Mouse (Mus musculus): ENCODE data around the gene Irx5.

Irx5 gene

GRCm38 (mm10) chr8:92361546-92362351, 4.3 kb downstream of the Irx5 start:
- DNase-seq = peak; percentile 65

GRCm38 (mm10) chr8:92362396-92363115, 5.1 kb downstream of the Irx5 start:
- no peak for DNase-seq

- no peak for DNase-seq
These were observed 6.1 kb downstream of the Irx5 start for GRCm38 (mm10) chr8:92363217-92364147.

GRCm38 (mm10) chr8:92364148-92364775, 6.8 kb downstream of the Irx5 start:
- peak; percentile 82 for DNase-seq

GRCm38 (mm10) chr8:92364776-92365240, 7.4 kb downstream of the Irx5 start:
- DNase-seq = peak; percentile 13

- no peak for DNase-seq
These were observed 8.0 kb downstream of the Irx5 start for GRCm38 (mm10) chr8:92365241-92365943.

- DNase-seq = no peak
These were observed 8.7 kb downstream of the Irx5 start for GRCm38 (mm10) chr8:92365944-92366735.

- peak; percentile 60 for DNase-seq
These were observed 9.4 kb downstream of the Irx5 start for GRCm38 (mm10) chr8:92366736-92367267.

GRCm38 (mm10) chr8:92379524-92379923, 22.1 kb downstream of the Irx5 start:
- DNase-seq = no peak

- peak; percentile 32 for DNase-seq
These were observed 23.1 kb downstream of the Irx5 start for GRCm38 (mm10) chr8:92380571-92380970.

GRCm38 (mm10) chr8:92387893-92388292, 30.5 kb downstream of the Irx5 start:
- no peak for DNase-seq

- no peak for DNase-seq
These were observed 46.8 kb downstream of the Irx5 start for GRCm38 (mm10) chr8:92404218-92404617.

- no peak for DNase-seq
These were observed 50.7 kb downstream of the Irx5 start for GRCm38 (mm10) chr8:92408092-92408491.

- DNase-seq = no peak
These were observed 56.2 kb downstream of the Irx5 start for GRCm38 (mm10) chr8:92413583-92413982.

- DNase-seq = no peak
These were observed 63.2 kb downstream of the Irx5 start for GRCm38 (mm10) chr8:92420666-92421065.

Data from lung, postnatal 10 days (tissue).